Mouse (Mus musculus): ENCODE data around the gene Olfr435. TPM values are rescaled to one million over a fixed set of nuclear protein-coding genes. Genes with fewer than 3 reads are reported as not detected.

Olfr435 gene
- polyA plus RNA-seq, 1 experiment = not detected

Other genes starting within 250 kb of the Olfr435 start
- gene Olfr444, start 248.1 kb upstream of the Olfr435 start, polyA plus RNA-seq (2012; ENCODE audit: insufficient read depth, insufficient read length, missing spikeins) = not detected in 2 replicates
- not detected in 2 replicates for gene Olfr441, start 90.8 kb upstream of the Olfr435 start, polyA plus RNA-seq (2012; ENCODE audit: insufficient read depth, insufficient read length, missing spikeins)
- not detected in 2 replicates for gene Olfr237-ps1, start 50.6 kb upstream of the Olfr435 start, polyA plus RNA-seq (2012; ENCODE audit: insufficient read depth, insufficient read length, missing spikeins)
- not detected in 2 replicates for gene Olfr437, start 33.9 kb upstream of the Olfr435 start, polyA plus RNA-seq (2012; ENCODE audit: insufficient read depth, insufficient read length, missing spikeins)
- gene Olfr13, start 25.0 kb upstream of the Olfr435 start, polyA plus RNA-seq (2012; ENCODE audit: insufficient read depth, insufficient read length, missing spikeins) = not detected in 2 replicates
- gene Olfr434, start 15.9 kb downstream of the Olfr435 start, polyA plus RNA-seq (2012; ENCODE audit: insufficient read depth, insufficient read length, missing spikeins) = not detected in 2 replicates
- not detected in 2 replicates for gene Olfr47, start 34.4 kb downstream of the Olfr435 start, polyA plus RNA-seq (2012; ENCODE audit: insufficient read depth, insufficient read length, missing spikeins)
- gene Arhgef5, start 68.4 kb downstream of the Olfr435 start, polyA plus RNA-seq (2012; ENCODE audit: insufficient read depth, insufficient read length, missing spikeins) = 1.1 and 1.4 TPM in 2 replicates
- not detected in 2 replicates for gene Nobox, start 112.4 kb downstream of the Olfr435 start, polyA plus RNA-seq (2012; ENCODE audit: insufficient read depth, insufficient read length, missing spikeins)